ENCODE assay signal across 27 mouse cellular contexts in the genomic region with DNA sequence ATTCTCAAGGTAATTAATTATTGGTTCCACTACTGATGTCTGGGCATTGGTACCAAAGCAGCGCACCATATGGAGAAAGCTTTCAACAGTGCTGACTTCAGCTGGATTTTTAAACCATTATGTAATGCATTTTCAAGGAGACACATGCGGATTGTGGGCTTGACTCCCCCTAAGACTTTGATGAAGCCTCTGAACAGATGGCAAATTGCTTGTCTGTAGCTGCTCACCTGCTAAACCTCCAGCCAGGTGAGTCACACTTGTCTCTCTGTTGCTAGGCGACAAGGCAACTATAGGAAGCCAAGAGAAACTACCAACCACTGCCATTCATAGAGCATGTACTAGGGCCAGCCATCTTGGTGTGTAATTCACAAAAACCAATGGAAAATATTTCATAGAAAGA.
A peak's percentile ranks its signal among the peaks of the same experiment; 100 is the strongest.
DNase-seq lines count a peak whose midpoint lies in the region; ATAC-seq and TF ChIP-seq lines count a peak whose summit lies in the region.
"Had no signal": no experiment of that assay in that cellular context is flagged by ENCODE, and none has a peak within 500 bp of the region (broad histone marks: within the 10 kb centered on the region; RNA-seq: fewer than 3 reads in every experiment).

No protein-coding gene starts in this region.

- H3K27ac ChIP-seq in embryonic facial prominence, embryonic 14.5 days (replicated peaks; ENCODE audit: low read depth, low read length): no peak overlapping the region; the same call in 1 of the 2 replicates
- H3K27ac ChIP-seq in embryonic facial prominence, embryonic 10.5 days (replicated peaks): no peak overlapping the region
- 0 out of 2 replicates have a peak overlapping the region, but pooled peaks have one; percentile 4 for H3K27ac ChIP-seq in hindbrain, embryonic 15.5 days (replicated peaks)
- H3K27ac ChIP-seq in hindbrain, embryonic 12.5 days: no peak overlapping the region
- H3K27ac ChIP-seq in midbrain, postnatal 0 days (ENCODE audit: low read depth, low read length): no peak overlapping the region
- no peak overlapping the region for H3K27ac ChIP-seq in midbrain, embryonic 15.5 days
- H3K27ac ChIP-seq: forebrain, embryonic 10.5 days; gastrocnemius, adult 2 months; heart, embryonic 10.5 days had no signal

- TF ChIP-seq CTCF in midbrain, postnatal 0 days (IDR thresholded peaks at IDR 0.05): no peak

- H3K4me2 ChIP-seq in embryonic facial prominence, embryonic 14.5 days (ENCODE audit: low read depth, low read length): no peak overlapping the region
- no peak overlapping the region for H3K4me2 ChIP-seq in hindbrain, embryonic 15.5 days
- H3K4me2 ChIP-seq in hindbrain, embryonic 12.5 days (replicated peaks): no peak overlapping the region
- H3K4me2 ChIP-seq in midbrain, postnatal 0 days (ENCODE audit: low read depth, low read length, poor library complexity, severe bottlenecking): no peak overlapping the region
- no peak overlapping the region for H3K4me2 ChIP-seq in midbrain, embryonic 15.5 days
- H3K4me2 ChIP-seq: embryonic facial prominence, embryonic 13.5 days had no signal

- peak; percentile 56 for ATAC-seq in embryonic facial prominence, embryonic 14.5 days (ENCODE audit: low read depth)
- no peak for ATAC-seq in hindbrain, embryonic 15.5 days (ENCODE audit: low FRiP score, low read depth)
- ATAC-seq in hindbrain, embryonic 12.5 days (ENCODE audit: low FRiP score): no peak
- ATAC-seq in midbrain, postnatal 0 days (ENCODE audit: low FRiP score): no peak
- no peak for ATAC-seq in midbrain, embryonic 15.5 days (replicated peaks)
- ATAC-seq in activated CD4-positive, CD25-positive, alpha-beta regulatory T cell, adult 4 months: no peak
- ATAC-seq: CD4-positive, CD25-positive, alpha-beta regulatory T cell, adult 4 months; inflammation-experienced regulatory T-cells, adult 6 months; intestine, postnatal 0 days; Patski had no signal

- H3K27me3 ChIP-seq in embryonic facial prominence, embryonic 14.5 days (replicated peaks; ENCODE audit: control insufficient read depth, insufficient read depth, low read length): no peaks in the 10 kb centered on the region
- no peaks in the 10 kb centered on the region for H3K27me3 ChIP-seq in embryonic facial prominence, embryonic 10.5 days (replicated peaks; ENCODE audit: low read depth, poor library complexity, severe bottlenecking)
- H3K27me3 ChIP-seq in hindbrain, embryonic 15.5 days: no peaks in the 10 kb centered on the region
- H3K27me3 ChIP-seq in hindbrain, embryonic 12.5 days: no peaks in the 10 kb centered on the region
- H3K27me3 ChIP-seq in midbrain, postnatal 0 days (ENCODE audit: insufficient read depth, low read length): no peaks in the 10 kb centered on the region
- no peaks in the 10 kb centered on the region for H3K27me3 ChIP-seq in midbrain, embryonic 15.5 days (replicated peaks)
- H3K27me3 ChIP-seq: embryonic facial prominence, embryonic 13.5 days; Patski had no signal

- WGBS in embryonic facial prominence, embryonic 14.5 days: 59% methylated on average over 3 of the region's 3 CpGs
- WGBS in embryonic facial prominence, embryonic 10.5 days: 88% methylated on average over 3 of the region's 3 CpGs
- WGBS in hindbrain, embryonic 15.5 days: 75% methylated on average over 3 of the region's 3 CpGs
- WGBS in hindbrain, embryonic 12.5 days: 78% methylated on average over 3 of the region's 3 CpGs
- 80% methylated on average over 3 of the region's 3 CpGs for WGBS in midbrain, postnatal 0 days
- WGBS in midbrain, embryonic 15.5 days: 83% methylated on average over 3 of the region's 3 CpGs

- H3K9ac ChIP-seq in embryonic facial prominence, embryonic 14.5 days (ENCODE audit: low read depth, low read length): no peak overlapping the region
- H3K9ac ChIP-seq in hindbrain, embryonic 15.5 days: no peak overlapping the region
- H3K9ac ChIP-seq in hindbrain, embryonic 12.5 days: no peak overlapping the region
- no peak overlapping the region for H3K9ac ChIP-seq in midbrain, postnatal 0 days (replicated peaks; ENCODE audit: low read length, poor library complexity, severe bottlenecking)
- H3K9ac ChIP-seq in midbrain, embryonic 15.5 days: no peak overlapping the region
- H3K9ac ChIP-seq: embryonic facial prominence, embryonic 13.5 days had no signal

- DNase-seq in embryonic facial prominence, embryonic 14.5 days (ENCODE audit: low spot score): peak; percentile 68
- DNase-seq in embryonic facial prominence, embryonic 10.5 days (ENCODE audit: low spot score): no peak
- DNase-seq in midbrain, postnatal 0 days (ENCODE audit: low spot score): peak; percentile 72
- peak; percentile 41 for DNase-seq in brain, adult 2 months (ENCODE audit: low read depth, low spot score)
- DNase-seq: adrenal gland, postnatal 25 days; B cell, adult 2 months; cerebellum, adult 11 months; cerebellum, adult 8-10 months; cerebellum, postnatal 14 days; gastrocnemius, adult 2 months; heart, adult 18-20 months; heart, postnatal 10 days; heart, postnatal 4 days; kidney, adult 8-10 months had no signal

- no peaks in the 10 kb centered on the region for H3K9me3 ChIP-seq in embryonic facial prominence, embryonic 14.5 days (ENCODE audit: control insufficient read depth, low read length)
- no peaks in the 10 kb centered on the region for H3K9me3 ChIP-seq in embryonic facial prominence, embryonic 10.5 days
- H3K9me3 ChIP-seq in hindbrain, embryonic 15.5 days: no peaks in the 10 kb centered on the region
- no peaks in the 10 kb centered on the region for H3K9me3 ChIP-seq in hindbrain, embryonic 12.5 days (replicated peaks)
- no peaks in the 10 kb centered on the region for H3K9me3 ChIP-seq in midbrain, postnatal 0 days (ENCODE audit: low read length)
- H3K9me3 ChIP-seq in midbrain, embryonic 15.5 days: no peaks in the 10 kb centered on the region
- H3K9me3 ChIP-seq: embryonic facial prominence, embryonic 13.5 days; forebrain, embryonic 10.5 days; heart, embryonic 10.5 days had no signal

- H3K36me3 ChIP-seq in embryonic facial prominence, embryonic 14.5 days (ENCODE audit: control insufficient read depth, insufficient read depth, low read length): peaks cover 11% of the 10 kb centered on the region; the same call in 1 of the 2 replicates
- H3K36me3 ChIP-seq in embryonic facial prominence, embryonic 10.5 days (replicated peaks): peaks cover 13% of the 10 kb centered on the region
- peaks cover 5% of the 10 kb centered on the region; the same call in 1 of the 2 replicates for H3K36me3 ChIP-seq in hindbrain, embryonic 15.5 days
- peaks cover 15% of the 10 kb centered on the region for H3K36me3 ChIP-seq in hindbrain, embryonic 12.5 days
- H3K36me3 ChIP-seq in midbrain, postnatal 0 days (ENCODE audit: insufficient read depth, low read length): peaks cover under 1% of the 10 kb centered on the region; the same call in 1 of the 2 replicates
- H3K36me3 ChIP-seq in midbrain, embryonic 15.5 days (replicated peaks): no peaks in the 10 kb centered on the region
- H3K36me3 ChIP-seq: G1E; heart, embryonic 10.5 days had no signal

- H3K4me3 ChIP-seq in embryonic facial prominence, embryonic 14.5 days (ENCODE audit: low read depth, low read length): no peak overlapping the region
- H3K4me3 ChIP-seq in embryonic facial prominence, embryonic 10.5 days: no peak overlapping the region
- no peak overlapping the region for H3K4me3 ChIP-seq in hindbrain, embryonic 15.5 days
- no peak overlapping the region for H3K4me3 ChIP-seq in hindbrain, embryonic 12.5 days
- H3K4me3 ChIP-seq in midbrain, postnatal 0 days (ENCODE audit: low read depth, low read length): no peak overlapping the region
- H3K4me3 ChIP-seq in midbrain, embryonic 15.5 days: no peak overlapping the region
- H3K4me3 ChIP-seq: embryonic facial prominence, embryonic 13.5 days; erythroblast, embryonic 14.5 days; forebrain, embryonic 10.5 days; gastrocnemius, adult 2 months; heart, embryonic 10.5 days had no signal

- 0 out of 2 replicates have a peak, but pooled peaks cover 4% of the 10 kb centered on the region for H3K4me1 ChIP-seq in embryonic facial prominence, embryonic 14.5 days (ENCODE audit: control insufficient read depth, insufficient read depth, low read length)
- peaks cover 10% of the 10 kb centered on the region for H3K4me1 ChIP-seq in embryonic facial prominence, embryonic 10.5 days
- peaks cover 4% of the 10 kb centered on the region for H3K4me1 ChIP-seq in hindbrain, embryonic 15.5 days (replicated peaks)
- H3K4me1 ChIP-seq in hindbrain, embryonic 12.5 days: peaks cover 9% of the 10 kb centered on the region; the same call in 1 of the 2 replicates
- 0 out of 2 replicates have a peak, but pooled peaks cover 2% of the 10 kb centered on the region for H3K4me1 ChIP-seq in midbrain, postnatal 0 days (ENCODE audit: insufficient read depth, low read length)
- H3K4me1 ChIP-seq in midbrain, embryonic 15.5 days: 0 out of 2 replicates have a peak, but pooled peaks cover 4% of the 10 kb centered on the region
- H3K4me1 ChIP-seq: heart, embryonic 10.5 days had no signal
